Mouse (Mus musculus) erythroblast, adult 5-6 weeks (primary cell): ENCODE measurements around the gene Pax7. TPM values are rescaled to one million over a fixed set of nuclear protein-coding genes. Genes with fewer than 3 reads are reported as not detected.

Source experiments
- ATAC-seq: replicated peaks from 2 replicates; pipeline ENCODE4 v1.8.0; 2016; ENCODE audit warnings: moderate number of reproducible peaks, mild to moderate bottlenecking, moderate TSS enrichment, inconsistent platforms; ENCODE audit not compliant: poor library complexity, low FRiP score, severe bottlenecking
- total RNA-seq, 2 experiments: library from RNA; stranded (forward) in 1 of 2; stranded (reverse) in 1 of 2; fragments of 150-400 nt in 1 of 2; fragments of 200-764, 138-1000 nt in 1 of 2; gene quantifications; 2 replicates each; pipeline versions ENCODE4 v1.2.3 to v1.2.4; 2015 to 2017; ENCODE audit warnings: low replicate concordance in 2 of 2

Pax7 gene
- total RNA-seq, 2 experiments from 2014 or later: not detected

- ATAC-seq: no peak
Observed at GRCm38 (mm10) chr4:139710467-139711334, 122.6 kb downstream of the Pax7 start.

DNA sequence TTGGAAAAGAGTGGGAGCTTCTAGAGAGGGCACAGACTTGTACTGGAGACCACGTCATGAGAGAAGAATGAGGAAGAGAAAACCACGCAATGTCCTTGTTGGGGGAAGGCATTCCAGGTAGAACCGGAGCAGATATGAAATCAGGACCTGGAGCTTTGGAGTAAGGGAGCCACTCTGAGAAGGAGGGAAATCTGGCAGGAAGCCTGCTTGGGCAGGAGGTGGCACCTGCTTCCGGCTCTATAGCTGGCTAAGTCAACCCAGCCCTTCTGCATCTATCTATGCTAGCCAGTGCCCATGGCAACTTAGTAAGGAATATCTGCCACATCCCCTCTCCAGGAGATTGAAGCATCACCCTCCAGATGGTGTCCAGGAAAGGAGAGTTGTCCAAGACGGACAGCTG lies 127.3 kb downstream of the Pax7 start:
- no peak for ATAC-seq

GRCm38 (mm10) chr4:139703468-139703867 lies 129.9 kb downstream of the Pax7 start:
- no peak for ATAC-seq

DNA sequence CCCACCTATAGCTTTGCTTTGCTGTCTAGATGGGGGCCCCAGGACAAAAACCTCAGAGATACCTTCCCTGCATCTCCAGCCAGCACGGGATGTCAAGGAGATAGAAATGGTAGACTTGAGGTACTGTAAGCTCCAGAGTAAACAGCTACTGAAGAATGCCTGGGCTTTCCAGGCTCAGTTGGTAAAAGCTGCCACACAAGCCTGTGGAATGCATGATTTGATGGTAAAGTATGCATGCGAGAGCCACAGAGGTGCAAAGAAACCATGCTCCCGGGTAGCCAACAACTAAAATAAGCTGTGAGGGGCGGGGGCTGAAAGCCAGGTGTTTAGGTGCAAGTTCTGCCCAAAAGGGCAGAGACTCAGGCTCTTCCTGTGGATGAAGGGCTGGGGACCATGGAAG lies 130.4 kb downstream of the Pax7 start:
- no peak for ATAC-seq

DNA sequence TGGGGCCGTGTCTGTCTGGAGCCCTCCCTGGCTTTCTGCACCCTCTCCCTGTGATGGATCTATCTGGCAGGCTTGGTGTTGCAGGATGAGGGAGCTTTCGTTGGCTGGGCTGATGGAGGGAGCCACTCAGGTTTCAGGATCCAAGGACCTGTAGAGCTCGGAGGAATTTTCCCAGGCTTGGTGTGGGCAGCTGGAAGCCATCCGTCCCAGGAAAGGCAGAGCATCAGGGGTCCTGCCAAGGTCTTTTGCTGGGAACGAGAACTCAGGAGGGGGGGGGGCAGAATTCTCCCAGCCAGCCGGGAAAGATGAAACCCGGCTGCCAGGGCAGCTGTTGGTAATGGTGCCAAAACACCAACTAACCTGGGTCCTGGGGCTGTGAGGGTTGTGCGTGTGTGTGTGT lies 134.7 kb downstream of the Pax7 start:
- no peak for ATAC-seq

DNA sequence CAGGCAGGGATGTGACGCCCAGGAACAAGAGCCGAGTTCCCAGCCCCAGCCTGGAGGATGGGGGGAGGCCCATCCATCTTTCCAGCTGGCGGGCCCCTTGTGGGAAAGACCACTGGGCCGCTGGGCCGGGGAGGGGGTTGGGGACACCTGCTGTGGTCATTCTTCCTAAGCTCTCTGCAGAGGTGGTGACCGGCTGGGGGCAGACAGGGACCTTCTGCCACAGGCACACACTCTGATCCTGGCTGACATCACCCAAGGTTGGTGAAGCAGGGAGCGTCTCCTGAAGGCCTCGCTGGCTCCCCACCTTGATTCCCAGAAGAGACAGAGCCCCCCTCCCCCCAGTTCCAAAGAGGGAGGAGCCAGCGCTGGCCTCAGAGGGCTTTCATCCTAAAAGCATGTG lies 135.6 kb downstream of the Pax7 start:
- no peak for ATAC-seq

- ATAC-seq: no peak
Observed at GRCm38 (mm10) chr4:139693315-139693714, 140.0 kb downstream of the Pax7 start.

DNA sequence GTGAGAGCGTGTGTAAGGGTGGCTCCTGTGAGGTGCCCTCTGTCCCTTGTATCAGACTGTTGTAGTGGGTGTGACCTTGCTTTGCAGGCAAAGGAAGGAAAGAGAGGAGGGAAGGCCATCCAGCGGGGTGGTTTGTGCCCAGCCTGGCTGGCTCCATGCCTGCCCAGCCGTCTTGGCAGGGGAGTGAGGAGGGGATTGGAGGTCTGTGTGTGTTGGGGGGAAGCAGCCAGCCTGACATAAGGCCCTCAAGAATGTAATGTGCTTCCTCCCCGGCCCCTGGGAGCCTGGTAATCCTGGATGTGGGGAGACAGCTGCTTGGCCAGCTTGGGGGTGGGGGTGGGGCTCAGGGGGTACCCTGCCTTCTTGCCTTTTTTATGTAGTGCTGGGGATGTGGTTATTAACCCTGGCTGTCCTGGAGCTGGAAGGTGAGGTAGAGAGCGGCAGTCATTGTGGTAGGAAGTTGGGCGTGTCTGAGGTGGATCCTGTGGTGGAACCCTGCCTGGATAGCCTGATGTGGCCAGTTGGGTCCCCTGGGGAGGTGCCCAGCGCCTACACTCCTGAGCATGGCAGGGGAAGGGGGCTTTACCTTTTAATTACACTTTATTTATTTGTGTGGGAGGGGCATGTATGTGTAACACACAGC lies 143.6 kb downstream of the Pax7 start:
- ATAC-seq: no peak

GRCm38 (mm10) chr4:139688058-139688457 lies 145.3 kb downstream of the Pax7 start:
- ATAC-seq: no peak

Other genes starting within 250 kb of the Pax7 start
- gene Gm21969, start 230.3 kb downstream of the Pax7 start, total RNA-seq (2015; ENCODE audit: low replicate concordance): not detected in 2 replicates
- gene Gm21969, start 230.3 kb downstream of the Pax7 start, total RNA-seq (2017; ENCODE audit: low replicate concordance): 0.60 TPM in 1 of 2 replicates, not detected in the other
- gene Aldh4a1, start 210.7 kb downstream of the Pax7 start, total RNA-seq (2015; ENCODE audit: low replicate concordance): 1.3 TPM in 2 replicates
- 2.0 and 3.8 TPM in 2 replicates for gene Aldh4a1, start 210.7 kb downstream of the Pax7 start, total RNA-seq (2017; ENCODE audit: low replicate concordance)
- not detected in 2 replicates for gene Tas1r2, start 180.0 kb downstream of the Pax7 start, total RNA-seq (2015; ENCODE audit: low replicate concordance)
- gene Tas1r2, start 180.0 kb downstream of the Pax7 start, total RNA-seq (2017; ENCODE audit: low replicate concordance): not detected in 2 replicates
- not detected in 2 replicates for gene Klhdc7a, start 134.5 kb upstream of the Pax7 start, total RNA-seq (2015; ENCODE audit: low replicate concordance)
- gene Klhdc7a, start 134.5 kb upstream of the Pax7 start, total RNA-seq (2017; ENCODE audit: low replicate concordance): not detected in 2 replicates